Mouse (Mus musculus) hindbrain, postnatal 0 days (tissue): Measurements from ENCODE around the gene Ahsa2. TPM values are rescaled to one million over a fixed set of nuclear protein-coding genes. Genes with fewer than 3 reads are reported as not detected.
"Not testable (repeated sequence)": the region's sequence is repeated elsewhere in the genome, so short reads cannot be mapped to it uniquely, and the experiment has no call there.

Experiments
- ATAC-seq: fragments of 200-750 bp; cut with Nextera tagmentation; 2 replicates; pipeline ENCODE4 v1.8.0; 2017; ENCODE audit warnings: mild to moderate bottlenecking, moderate TSS enrichment, moderate library complexity
- DNase-seq: peaks from one replicate; pipeline ENCODE4 v3.0.0-alpha.2; 2015; ENCODE audit warnings: low spot score
- H3K27ac ChIP-seq: fragments of 300-500 bp; sonication (generic); 2 replicates; pipeline ENCODE4 v1.5.1; 2014; ENCODE audit warnings: mild to moderate bottlenecking
- H3K27me3 ChIP-seq: fragments of 300-500 bp; sonication (generic); 2 replicates; pipeline ENCODE4 v1.6.1; 2014; ENCODE audit warnings: low read length, mixed read lengths; ENCODE audit not compliant: insufficient read depth
- H3K36me3 ChIP-seq: fragments of 300-500 bp; sonication (generic); 2 replicates; pipeline ENCODE4 v1.6.1; 2014; ENCODE audit warnings: low read length, mixed read lengths; ENCODE audit not compliant: insufficient read depth
- H3K4me1 ChIP-seq: fragments of 300-500 bp; sonication (generic); 2 replicates; pipeline ENCODE4 v1.6.1; 2014; ENCODE audit warnings: antibody characterized with exemption, low read length, mixed read lengths; ENCODE audit not compliant: insufficient read depth
- H3K4me2 ChIP-seq: fragments of 300-500 bp; sonication (generic); 2 replicates; pipeline ENCODE4 v1.6.1; 2014; ENCODE audit warnings: low read depth, mild to moderate bottlenecking, low read length, moderate library complexity, mixed read lengths
- H3K4me3 ChIP-seq: fragments of 300-500 bp; sonication (generic); 2 replicates; pipeline ENCODE4 v1.5.1; 2014; ENCODE audit warnings: low read length
- H3K9ac ChIP-seq: fragments of 300-500 bp; sonication (generic); replicated peaks from 2 replicates; pipeline ENCODE4 v1.6.1; 2014; ENCODE audit warnings: mild to moderate bottlenecking, low read length, moderate library complexity, mixed read lengths
- H3K9me3 ChIP-seq: fragments of 300-500 bp; sonication (generic); 2 replicates; pipeline ENCODE4 v1.6.1; 2016; ENCODE audit warnings: low read length, mixed read lengths
- CTCF ChIP-seq: IDR thresholded peaks from 2 replicates; pipeline ENCODE4 v1.5.1; 2016; ENCODE audit warnings: antibody characterized with exemption, control low read depth, low read depth
- WGBS: fragments of 180-500 bp; shearing (Covaris S2); extraction: QIAGEN DNeasy Blood & Tissue Kit; methylation state at CpG from one replicate; pipeline ENCODE4 v1.1.7; 2014; 5-methylcytosine and 5-hydroxymethylcytosine counted together
- polyA plus RNA-seq: library from polyadenylated mRNA; unstranded; fragments of >200 nt; fragmentation: Nextera tagmentation; extraction: Ambion mirVana; gene quantifications from 2 replicates; pipeline ENCODE4 v1.2.1, GENCODE M21; 2015
- total RNA-seq: library from RNA; depleted of rRNA; stranded (reverse); fragments of >200 nt; gene quantifications from 2 replicates; pipeline ENCODE4 v1.2.3, GENCODE M21; 2014; rRNA removed

The Ahsa2 gene
- 20.3 and 25.0 TPM in 2 replicates for total RNA-seq
- 46.5 and 49.9 TPM in 2 replicates for polyA plus RNA-seq

GRCm38 (mm10) chr11:23497718-23498509 lies at the start of gene Ahsa2:
Gene Ahsa2, minus strand, starts transcription at chr11:23498030.
- TF ChIP-seq CTCF: no peak
- peaks cover 13% of the 10 kb centered on the region for H3K4me1 ChIP-seq
- H3K27me3 ChIP-seq: no peaks in the 10 kb centered on the region
- H3K4me3 ChIP-seq: peak within 1 kb of the TSS; percentile 75
- peak within 1 kb of the TSS; percentile 85 for H3K9ac ChIP-seq
- H3K36me3 ChIP-seq: peaks cover 13% of the 10 kb centered on the region
- ATAC-seq (peak; percentile 96), DNase-seq (peak; percentile 96)
- peak within 1 kb of the TSS; percentile 97 for H3K27ac ChIP-seq
- no peaks in the 10 kb centered on the region for H3K9me3 ChIP-seq
- WGBS: under 1% methylated on average over 61 of the region's 66 CpGs
- peak within 1 kb of the TSS; percentile 78 for H3K4me2 ChIP-seq

GRCm38 (mm10) chr11:23537446-23537845 lies 39.6 kb upstream of the Ahsa2 start:
- WGBS: 86% methylated on average over 2 of the region's 2 CpGs
- Histone ChIP-seq H3K9me3 (no peaks in the 10 kb centered on the region), H3K27me3 (no peaks in the 10 kb centered on the region), H3K4me1 (no peaks in the 10 kb centered on the region), H3K9ac (no peak overlapping the region), H3K36me3 (no peaks in the 10 kb centered on the region), H3K27ac (no peak overlapping the region), H3K4me2 (no peak overlapping the region), H3K4me3 (no peak overlapping the region)
- no peak for TF ChIP-seq CTCF
- ATAC-seq: no peak
- DNase-seq: no peak

- H3K4me1 ChIP-seq: no peaks in the 10 kb centered on the region
- no peak within 1 kb of the TSS for H3K4me3 ChIP-seq
- no peaks in the 10 kb centered on the region for H3K36me3 ChIP-seq
- DNase-seq (no peak), ATAC-seq (no peak)
- TF ChIP-seq CTCF: no peak
- WGBS: 33% methylated on average over 5 of the region's 5 CpGs
- H3K27me3 ChIP-seq: no peaks in the 10 kb centered on the region
- H3K9ac ChIP-seq: no peak within 1 kb of the TSS
- H3K4me2 ChIP-seq: no peak within 1 kb of the TSS
- H3K9me3 ChIP-seq: no peaks in the 10 kb centered on the region
- no peak within 1 kb of the TSS for H3K27ac ChIP-seq
Observed at GRCm38 (mm10) chr11:23520473-23521205, 22.8 kb upstream of the Ahsa2 start, which contains the start of gene 1700093K21Rik. Gene 1700093K21Rik, minus strand, starts transcription at chr11:23521155.

- H3K4me1 ChIP-seq: no peaks in the 10 kb centered on the region
- H3K4me2 ChIP-seq: no peak overlapping the region
- no peak for TF ChIP-seq CTCF
- H3K9me3 ChIP-seq: no peaks in the 10 kb centered on the region
- no peak for DNase-seq
- no peak overlapping the region for H3K27ac ChIP-seq
- H3K27me3 ChIP-seq: no peaks in the 10 kb centered on the region
- H3K9ac ChIP-seq: no peak overlapping the region
- ATAC-seq: no peak
- H3K4me3 ChIP-seq: no peak overlapping the region
- 80% methylated on average over 3 of the region's 3 CpGs for WGBS
- no peaks in the 10 kb centered on the region for H3K36me3 ChIP-seq
Observed at GRCm38 (mm10) chr11:23518981-23519380, 21.2 kb upstream of the Ahsa2 start.

- H3K9ac ChIP-seq: no peak overlapping the region
- no peaks in the 10 kb centered on the region for H3K4me1 ChIP-seq
- TF ChIP-seq CTCF: no peak
- H3K27me3 ChIP-seq: no peaks in the 10 kb centered on the region
- DNase-seq: no peak
- no peak overlapping the region for H3K4me2 ChIP-seq
- 78% methylated on average over 2 of the region's 2 CpGs for WGBS
- ATAC-seq: no peak
- no peaks in the 10 kb centered on the region for H3K36me3 ChIP-seq
- no peak overlapping the region for H3K27ac ChIP-seq
- H3K9me3 ChIP-seq: no peaks in the 10 kb centered on the region
- no peak overlapping the region for H3K4me3 ChIP-seq
Observed at GRCm38 (mm10) chr11:23515315-23515714, 17.5 kb upstream of the Ahsa2 start.

- H3K4me2 ChIP-seq, H3K27ac ChIP-seq, H3K9me3 ChIP-seq, H3K27me3 ChIP-seq, H3K4me3 ChIP-seq, H3K4me1 ChIP-seq, DNase-seq, ATAC-seq, H3K9ac ChIP-seq, H3K36me3 ChIP-seq: not testable (repeated sequence)
- WGBS: 63% methylated on average over 4 of the region's 4 CpGs
Observed at GRCm38 (mm10) chr11:23514785-23515184, 17.0 kb upstream of the Ahsa2 start.

- ATAC-seq: not testable (repeated sequence)
Observed at GRCm38 (mm10) chr11:23504801-23505200, 7.0 kb upstream of the Ahsa2 start.

More at GRCm38 (mm10) chr11:23504801-23505200, 7.0 kb upstream of the Ahsa2 start:
- not testable (repeated sequence) for H3K9me3 ChIP-seq, H3K36me3 ChIP-seq, H3K27ac ChIP-seq, H3K27me3 ChIP-seq, H3K9ac ChIP-seq, H3K4me2 ChIP-seq, DNase-seq, H3K4me3 ChIP-seq, H3K4me1 ChIP-seq
- 86% methylated on average over 5 of the region's 5 CpGs for WGBS
